Mouse (Mus musculus) liver, embryonic 13.5 days (tissue): ENCODE results near the gene Mnat1. TPM values are rescaled to one million over a fixed set of nuclear protein-coding genes. Genes with fewer than 3 reads are reported as not detected.
"Not testable (repeated sequence)": the region's sequence is repeated elsewhere in the genome, so short reads cannot be mapped to it uniquely, and the experiment has no call there.

Experiments
- ATAC-seq: fragments of 200-750 bp; cut with Nextera tagmentation; 2 replicates; pipeline ENCODE4 v1.8.0; 2017; ENCODE audit warnings: low read depth, mild to moderate bottlenecking, moderate number of reproducible peaks, moderate library complexity
- DNase-seq: peaks from one replicate; pipeline ENCODE4 v3.0.0; 2022
- H3K27ac ChIP-seq: fragments of 300-500 bp; sonication (generic); 2 replicates; pipeline ENCODE4 v1.5.1; 2015; ENCODE audit warnings: moderate library complexity, mild to moderate bottlenecking, inconsistent platforms
- H3K27me3 ChIP-seq: fragments of 300-500 bp; sonication (generic); 2 replicates; pipeline ENCODE4 v1.6.1; 2015; ENCODE audit warnings: mild to moderate bottlenecking, inconsistent platforms
- H3K36me3 ChIP-seq: fragments of 300-500 bp; sonication (generic); 2 replicates; pipeline ENCODE4 v1.6.1; 2015; ENCODE audit warnings: mild to moderate bottlenecking, inconsistent platforms
- H3K4me1 ChIP-seq: fragments of 300-500 bp; sonication (generic); replicated peaks from 2 replicates; pipeline ENCODE4 v1.6.1; 2015; ENCODE audit warnings: inconsistent platforms
- H3K4me2 ChIP-seq: fragments of 300-500 bp; sonication (generic); 2 replicates; pipeline ENCODE4 v1.6.1; 2015; ENCODE audit warnings: inconsistent platforms, mild to moderate bottlenecking, moderate library complexity
- H3K4me3 ChIP-seq: fragments of 300-500 bp; sonication (generic); replicated peaks from 2 replicates; pipeline ENCODE4 v1.5.1; 2015; ENCODE audit warnings: mild to moderate bottlenecking, inconsistent platforms
- H3K9ac ChIP-seq: fragments of 300-500 bp; sonication (generic); 2 replicates; pipeline ENCODE4 v1.6.1; 2015; ENCODE audit warnings: mild to moderate bottlenecking, inconsistent platforms
- H3K9me3 ChIP-seq: fragments of 300-500 bp; sonication (generic); replicated peaks from 2 replicates; pipeline ENCODE4 v1.6.1; 2016; ENCODE audit warnings: inconsistent platforms
- WGBS: fragments of 180-500 bp; shearing (Covaris S2); methylation state at CpG from one replicate; pipeline ENCODE4 v1.1.7; 2015; ENCODE audit not compliant: insufficient replicate concordance; 5-methylcytosine and 5-hydroxymethylcytosine counted together
- polyA plus RNA-seq: library from polyadenylated mRNA; unstranded; fragments of >200 nt; fragmentation: Nextera tagmentation; extraction: Ambion mirVana; gene quantifications from 2 replicates; pipeline ENCODE4 v1.2.1, GENCODE M21; 2015

The Mnat1 gene
- 11.9 TPM in 2 replicates for polyA plus RNA-seq

- 1% methylated on average over 23 of the region's 23 CpGs for WGBS
- peak; percentile 71 for DNase-seq
- Histone ChIP-seq H3K4me1 (peaks cover 18% of the 10 kb centered on the region), H3K4me3 (peak within 1 kb of the TSS; percentile 81), H3K4me2 (peak within 1 kb of the TSS; percentile 67), H3K36me3 (no peaks in the 10 kb centered on the region), H3K27me3 (0 out of 2 replicates have a peak, but pooled peaks cover 4% of the 10 kb centered on the region), H3K9ac (peak within 1 kb of the TSS; percentile 83), H3K27ac (peak within 1 kb of the TSS; percentile 22; the same call in 1 of the 2 replicates), H3K9me3 (no peaks in the 10 kb centered on the region)
- ATAC-seq: peak; percentile 78
Observed at GRCm38 (mm10) chr12:73123093-73124041, at the start of gene Mnat1. Gene Mnat1 (plus strand): TSS chr12:73123717.

GRCm38 (mm10) chr12:73081828-73082227, 41.7 kb upstream of the Mnat1 start:
- H3K9me3 ChIP-seq, H3K4me2 ChIP-seq, H3K27ac ChIP-seq, H3K9ac ChIP-seq, H3K4me1 ChIP-seq, ATAC-seq, H3K27me3 ChIP-seq, H3K36me3 ChIP-seq, DNase-seq, H3K4me3 ChIP-seq: not testable (repeated sequence)
- WGBS: 74% methylated on average over 4 of the region's 4 CpGs

- WGBS: 45% methylated on average over 4 of the region's 4 CpGs
- peaks cover 7% of the 10 kb centered on the region for H3K4me1 ChIP-seq
- H3K9me3 ChIP-seq: no peaks in the 10 kb centered on the region
- H3K4me3 ChIP-seq: no peak overlapping the region
- H3K27me3 ChIP-seq: peaks cover 6% of the 10 kb centered on the region
- H3K36me3 ChIP-seq: no peaks in the 10 kb centered on the region
- H3K27ac ChIP-seq: no peak overlapping the region
- H3K4me2 ChIP-seq: no peak overlapping the region
- H3K9ac ChIP-seq: no peak overlapping the region
- DNase-seq (no peak), ATAC-seq (no peak)
Observed at GRCm38 (mm10) chr12:73083773-73084172, 39.7 kb upstream of the Mnat1 start.

- Histone ChIP-seq H3K9ac (no peak overlapping the region), H3K27me3 (peaks cover 6% of the 10 kb centered on the region), H3K4me3 (no peak overlapping the region), H3K27ac (no peak overlapping the region), H3K9me3 (no peaks in the 10 kb centered on the region), H3K4me1 (peaks cover 17% of the 10 kb centered on the region), H3K36me3 (no peaks in the 10 kb centered on the region), H3K4me2 (no peak overlapping the region)
- ATAC-seq: no peak
- DNase-seq: no peak
- 26% methylated on average over 11 of the region's 11 CpGs for WGBS
Observed at GRCm38 (mm10) chr12:73085739-73086630, 37.5 kb upstream of the Mnat1 start.

GRCm38 (mm10) chr12:73087086-73087485, 36.4 kb upstream of the Mnat1 start:
- H3K4me2 ChIP-seq: no peak overlapping the region
- ATAC-seq (no peak), DNase-seq (no peak)
- 75% methylated on average over 7 of the region's 7 CpGs for WGBS
- peaks cover 6% of the 10 kb centered on the region for H3K27me3 ChIP-seq
- H3K4me1 ChIP-seq: peaks cover 17% of the 10 kb centered on the region
- H3K4me3 ChIP-seq: no peak overlapping the region
- no peaks in the 10 kb centered on the region for H3K9me3 ChIP-seq
- H3K27ac ChIP-seq: no peak overlapping the region
- H3K9ac ChIP-seq: no peak overlapping the region
- H3K36me3 ChIP-seq: no peaks in the 10 kb centered on the region

- no peaks in the 10 kb centered on the region for H3K36me3 ChIP-seq
- H3K4me3 ChIP-seq: no peak overlapping the region
- peak overlapping the region; percentile 51 for H3K27ac ChIP-seq
- H3K4me2 ChIP-seq: peak overlapping the region; percentile 33
- DNase-seq (no peak), ATAC-seq (peak; percentile 41)
- WGBS: 63% methylated on average over 5 of the region's 5 CpGs
- 0 out of 2 replicates have a peak overlapping the region, but pooled peaks have one; percentile 26 for H3K9ac ChIP-seq
- H3K4me1 ChIP-seq: peaks cover 17% of the 10 kb centered on the region
- H3K27me3 ChIP-seq: peaks cover 2% of the 10 kb centered on the region
- H3K9me3 ChIP-seq: no peaks in the 10 kb centered on the region
Observed at GRCm38 (mm10) chr12:73088500-73088899, 35.0 kb upstream of the Mnat1 start.

- H3K4me1 ChIP-seq: peaks cover 17% of the 10 kb centered on the region
- H3K4me3 ChIP-seq: no peak overlapping the region
- H3K9ac ChIP-seq: 0 out of 2 replicates have a peak overlapping the region, but pooled peaks have one; percentile 26
- peak overlapping the region; percentile 51 for H3K27ac ChIP-seq
- DNase-seq: peak; percentile 78
- peaks cover 2% of the 10 kb centered on the region; the same call in 1 of the 2 replicates for H3K27me3 ChIP-seq
- H3K4me2 ChIP-seq: peak overlapping the region; percentile 33
- no peaks in the 10 kb centered on the region for H3K36me3 ChIP-seq
- peak; percentile 93 for ATAC-seq
- 31% methylated on average over 5 of the region's 5 CpGs for WGBS
- no peaks in the 10 kb centered on the region for H3K9me3 ChIP-seq
Observed at GRCm38 (mm10) chr12:73088911-73089310, 34.6 kb upstream of the Mnat1 start.

GRCm38 (mm10) chr12:73090672-73091335, 32.7 kb upstream of the Mnat1 start:
- Histone ChIP-seq H3K4me1 (peaks cover 17% of the 10 kb centered on the region), H3K27ac (no peak overlapping the region), H3K9me3 (no peaks in the 10 kb centered on the region), H3K9ac (no peak overlapping the region), H3K4me2 (no peak overlapping the region), H3K4me3 (no peak overlapping the region), H3K27me3 (peaks cover 2% of the 10 kb centered on the region; the same call in 1 of the 2 replicates), H3K36me3 (no peaks in the 10 kb centered on the region)
- ATAC-seq (no peak), DNase-seq (no peak)
- WGBS: 65% methylated on average over 7 of the region's 7 CpGs

- Histone ChIP-seq H3K27ac (no peak overlapping the region), H3K9ac (no peak overlapping the region), H3K36me3 (no peaks in the 10 kb centered on the region), H3K27me3 (0 out of 2 replicates have a peak, but pooled peaks cover 2% of the 10 kb centered on the region), H3K4me3 (no peak overlapping the region), H3K4me2 (no peak overlapping the region), H3K9me3 (no peaks in the 10 kb centered on the region), H3K4me1 (peaks cover 6% of the 10 kb centered on the region)
- ATAC-seq (peak; percentile 31; the same call in 1 of the 2 replicates), DNase-seq (no peak)
- WGBS: 53% methylated on average over 2 of the region's 2 CpGs
Observed at GRCm38 (mm10) chr12:73094189-73094588, 29.3 kb upstream of the Mnat1 start.

GRCm38 (mm10) chr12:73094605-73095004, 28.9 kb upstream of the Mnat1 start:
- Histone ChIP-seq H3K4me2 (no peak overlapping the region), H3K9me3 (no peaks in the 10 kb centered on the region), H3K4me3 (no peak overlapping the region), H3K4me1 (peaks cover 3% of the 10 kb centered on the region), H3K36me3 (no peaks in the 10 kb centered on the region), H3K27me3 (0 out of 2 replicates have a peak, but pooled peaks cover 2% of the 10 kb centered on the region), H3K9ac (no peak overlapping the region), H3K27ac (no peak overlapping the region)
- ATAC-seq: 0 out of 2 replicates have a peak, but pooled peaks have one; percentile 2
- WGBS: 41% methylated on average over 2 of the region's 2 CpGs
- DNase-seq: no peak
